Mouse (Mus musculus) heart, embryonic 11.5 days (tissue): ENCODE measurements around the gene Adcy3. TPM values are rescaled to one million over a fixed set of nuclear protein-coding genes. Genes with fewer than 3 reads are reported as not detected.

Source experiments
- ATAC-seq: fragments of 200-750 bp; cut with Nextera tagmentation; replicated peaks from 2 replicates; pipeline ENCODE4 v1.8.0; 2017; ENCODE audit warnings: moderate library complexity; ENCODE audit not compliant: insufficient number of reproducible peaks, low FRiP score, low TSS enrichment
- H3K27ac ChIP-seq: fragments of 300-500 bp; sonication (generic); 2 replicates; pipeline ENCODE4 v1.5.1; 2014; ENCODE audit warnings: mild to moderate bottlenecking, low read depth, low read length
- H3K27me3 ChIP-seq: fragments of 300-500 bp; sonication (generic); 2 replicates; pipeline ENCODE4 v1.6.1; 2014; ENCODE audit warnings: mild to moderate bottlenecking, low read length, mixed read lengths; ENCODE audit not compliant: control insufficient read depth, insufficient read depth
- H3K36me3 ChIP-seq: fragments of 300-500 bp; sonication (generic); 2 replicates; pipeline ENCODE4 v1.6.1; 2014; ENCODE audit warnings: mild to moderate bottlenecking, low read length, moderate library complexity, mixed read lengths; ENCODE audit not compliant: control insufficient read depth, insufficient read depth
- H3K4me1 ChIP-seq: fragments of 300-500 bp; sonication (generic); 2 replicates; pipeline ENCODE4 v1.6.1; 2014; ENCODE audit warnings: low read length; ENCODE audit not compliant: control insufficient read depth, insufficient read depth
- H3K4me2 ChIP-seq: fragments of 300-500 bp; sonication (generic); 2 replicates; pipeline ENCODE4 v1.6.1; 2014; ENCODE audit warnings: mild to moderate bottlenecking, moderate library complexity
- H3K4me3 ChIP-seq: fragments of 300-500 bp; sonication (generic); 2 replicates; pipeline ENCODE4 v1.5.1; 2014; ENCODE audit warnings: low read depth, low read length
- H3K9ac ChIP-seq: fragments of 300-500 bp; sonication (generic); 2 replicates; pipeline ENCODE4 v1.6.1; 2014; ENCODE audit warnings: mild to moderate bottlenecking, low read depth, low read length, moderate library complexity
- H3K9me3 ChIP-seq: fragments of 300-500 bp; sonication (generic); replicated peaks from 2 replicates; pipeline ENCODE4 v1.6.1; 2016; ENCODE audit warnings: low read length; ENCODE audit not compliant: control insufficient read depth
- WGBS: fragments of 180-500 bp; shearing (Covaris S2); extraction: QIAGEN DNeasy Blood & Tissue Kit; methylation state at CpG from one replicate; pipeline ENCODE4 v1.1.7; 2014; ENCODE audit not compliant: insufficient replicate concordance; 5-methylcytosine and 5-hydroxymethylcytosine counted together
- polyA plus RNA-seq: library from polyadenylated mRNA; unstranded; fragments of >200 nt; fragmentation: Nextera tagmentation; extraction: Ambion mirVana; gene quantifications from 2 replicates; pipeline ENCODE4 v1.2.1, GENCODE M21; 2014

The Adcy3 gene
- polyA plus RNA-seq, 1 experiment from 2014 or later: 3.8 TPM

DNA sequence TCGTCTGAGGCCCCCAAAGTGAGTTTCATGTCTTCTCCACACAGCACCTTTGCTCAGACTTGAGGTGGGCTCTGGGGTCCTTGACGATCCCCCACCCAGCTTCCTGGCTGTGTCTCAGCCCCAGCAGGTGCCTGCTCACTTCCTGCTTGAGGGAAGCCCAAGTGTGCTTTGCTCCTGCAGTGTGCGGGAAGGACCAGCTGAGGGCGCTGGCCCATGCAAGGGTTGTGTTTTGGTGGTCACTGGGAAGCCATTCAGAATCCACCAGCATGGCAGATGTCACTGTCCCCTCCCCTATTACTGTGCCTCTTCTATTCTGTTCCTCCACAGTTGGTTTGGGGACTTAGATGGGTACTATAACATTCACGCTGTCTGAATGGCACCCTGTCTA, 56.2 kb downstream of the Adcy3 start:
- Histone ChIP-seq H3K4me1 (peaks cover 19% of the 10 kb centered on the region), H3K36me3 (no peaks in the 10 kb centered on the region), H3K9ac (no peak overlapping the region), H3K9me3 (no peaks in the 10 kb centered on the region), H3K4me3 (no peak overlapping the region), H3K4me2 (no peak overlapping the region), H3K27ac (no peak overlapping the region), H3K27me3 (no peaks in the 10 kb centered on the region)
- 54% methylated on average over 5 of the region's 5 CpGs for WGBS
- ATAC-seq: no peak

GRCm38 (mm10) chr12:4192514-4192913, 59.6 kb downstream of the Adcy3 start:
- H3K9me3 ChIP-seq: no peaks in the 10 kb centered on the region
- WGBS: 68% methylated on average over 6 of the region's 6 CpGs
- ATAC-seq: no peak
- H3K27ac ChIP-seq: no peak overlapping the region
- peaks cover 19% of the 10 kb centered on the region for H3K4me1 ChIP-seq
- no peaks in the 10 kb centered on the region for H3K36me3 ChIP-seq
- H3K4me3 ChIP-seq: no peak overlapping the region
- H3K27me3 ChIP-seq: no peaks in the 10 kb centered on the region
- no peak overlapping the region for H3K4me2 ChIP-seq
- H3K9ac ChIP-seq: 0 out of 2 replicates have a peak overlapping the region, but pooled peaks have one; percentile 5

DNA sequence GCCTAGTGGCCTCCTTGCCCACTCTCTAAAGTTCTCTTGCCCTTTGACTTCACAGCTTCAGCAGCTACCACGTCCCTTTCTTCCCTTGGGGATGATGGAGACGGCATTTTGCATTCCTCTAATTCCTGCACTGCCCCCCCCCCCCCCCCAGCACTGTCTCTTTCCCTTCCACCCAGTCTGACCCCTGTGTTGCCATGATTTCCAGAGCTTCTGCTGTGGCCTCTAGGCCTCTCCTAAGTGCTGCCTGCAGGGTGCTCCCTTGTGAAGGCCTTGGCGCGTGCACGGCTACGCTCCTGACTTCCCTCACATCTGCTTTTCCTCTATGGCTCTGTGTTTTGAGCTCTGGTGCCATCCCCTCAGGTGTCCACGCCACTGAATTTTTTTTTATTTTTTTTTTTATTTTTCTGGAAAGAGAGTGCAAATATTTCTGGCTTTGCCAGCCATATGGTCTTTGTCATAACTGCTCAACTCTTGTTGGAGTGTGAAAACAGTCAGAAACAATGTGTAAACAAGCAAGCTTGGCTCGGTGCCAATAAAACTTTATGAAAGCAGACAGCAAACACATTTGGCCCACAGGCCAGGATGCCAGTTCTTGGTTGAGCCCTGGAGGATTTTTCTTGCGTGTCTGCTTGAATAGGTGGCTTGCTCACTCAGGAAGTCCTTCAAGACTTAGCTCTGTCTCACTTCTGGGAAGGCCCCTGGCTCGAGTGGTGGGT, 60.3 kb downstream of the Adcy3 start:
- WGBS: 57% methylated on average over 10 of the region's 10 CpGs
- H3K4me3 ChIP-seq: no peak overlapping the region
- H3K4me1 ChIP-seq: peaks cover 17% of the 10 kb centered on the region
- H3K4me2 ChIP-seq: no peak overlapping the region
- H3K27me3 ChIP-seq: no peaks in the 10 kb centered on the region
- ATAC-seq: no peak
- H3K9ac ChIP-seq: no peak overlapping the region
- H3K9me3 ChIP-seq: no peaks in the 10 kb centered on the region
- H3K36me3 ChIP-seq: no peaks in the 10 kb centered on the region
- no peak overlapping the region for H3K27ac ChIP-seq

DNA sequence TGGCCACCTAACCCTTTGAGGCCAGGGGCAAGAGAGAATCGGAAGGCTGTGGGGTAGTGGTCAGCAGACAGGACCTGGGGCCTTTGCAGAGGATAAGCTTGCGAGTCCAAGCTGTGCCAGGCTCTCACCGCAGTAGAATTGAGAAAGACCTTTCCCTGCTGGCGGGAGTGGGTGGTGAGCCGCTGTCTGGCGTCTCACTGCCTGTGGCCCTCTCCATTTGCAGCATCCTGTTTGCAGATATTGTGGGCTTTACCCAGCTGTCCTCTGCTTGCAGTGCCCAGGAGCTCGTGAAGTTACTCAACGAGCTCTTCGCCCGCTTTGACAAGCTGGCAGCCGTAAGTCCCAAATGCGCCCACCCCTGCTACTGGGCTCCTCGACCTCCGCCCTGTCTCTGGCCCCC, 61.7 kb downstream of the Adcy3 start:
- H3K9ac ChIP-seq: no peak overlapping the region
- no peak overlapping the region for H3K4me2 ChIP-seq
- no peaks in the 10 kb centered on the region for H3K9me3 ChIP-seq
- no peak overlapping the region for H3K4me3 ChIP-seq
- peaks cover 14% of the 10 kb centered on the region; the same call in 1 of the 2 replicates for H3K4me1 ChIP-seq
- no peaks in the 10 kb centered on the region for H3K27me3 ChIP-seq
- ATAC-seq: no peak
- WGBS: 91% methylated on average over 14 of the region's 14 CpGs
- H3K36me3 ChIP-seq: no peaks in the 10 kb centered on the region
- H3K27ac ChIP-seq: no peak overlapping the region

- no peaks in the 10 kb centered on the region for H3K27me3 ChIP-seq
- H3K4me3 ChIP-seq: no peak overlapping the region
- no peak for ATAC-seq
- WGBS: 85% methylated on average over 4 of the region's 4 CpGs
- H3K9me3 ChIP-seq: no peaks in the 10 kb centered on the region
- no peak overlapping the region for H3K9ac ChIP-seq
- no peak overlapping the region for H3K27ac ChIP-seq
- H3K36me3 ChIP-seq: 0 out of 2 replicates have a peak, but pooled peaks cover 3% of the 10 kb centered on the region
- no peak overlapping the region for H3K4me2 ChIP-seq
- H3K4me1 ChIP-seq: 0 out of 2 replicates have a peak, but pooled peaks cover under 1% of the 10 kb centered on the region
Observed at GRCm38 (mm10) chr12:4198702-4199101, 65.8 kb downstream of the Adcy3 start.

DNA sequence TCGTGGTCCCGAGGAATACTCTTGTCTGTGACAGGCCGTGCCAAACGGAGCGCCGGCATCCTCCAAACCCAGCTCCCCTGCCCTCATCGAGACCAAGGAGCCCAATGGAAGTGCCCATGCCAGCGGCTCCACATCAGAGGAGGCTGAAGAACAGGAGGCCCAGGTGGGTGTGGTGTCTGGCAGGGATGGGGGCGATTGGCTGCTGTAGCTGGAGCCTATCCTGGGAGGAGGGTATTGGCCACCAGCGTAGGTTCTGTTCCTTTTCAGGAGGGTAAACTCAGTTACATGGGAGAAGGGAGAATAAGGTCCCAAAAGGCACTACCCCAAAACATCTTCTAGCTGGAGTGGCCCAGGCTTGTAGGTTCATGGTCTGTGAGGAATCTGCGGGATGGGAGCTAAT, 66.4 kb downstream of the Adcy3 start:
- Histone ChIP-seq H3K9ac (no peak overlapping the region), H3K27me3 (no peaks in the 10 kb centered on the region), H3K4me2 (no peak overlapping the region), H3K4me1 (no peaks in the 10 kb centered on the region), H3K36me3 (0 out of 2 replicates have a peak, but pooled peaks cover 3% of the 10 kb centered on the region), H3K27ac (no peak overlapping the region), H3K4me3 (no peak overlapping the region), H3K9me3 (no peaks in the 10 kb centered on the region)
- WGBS: 92% methylated on average over 11 of the region's 11 CpGs
- no peak for ATAC-seq

DNA sequence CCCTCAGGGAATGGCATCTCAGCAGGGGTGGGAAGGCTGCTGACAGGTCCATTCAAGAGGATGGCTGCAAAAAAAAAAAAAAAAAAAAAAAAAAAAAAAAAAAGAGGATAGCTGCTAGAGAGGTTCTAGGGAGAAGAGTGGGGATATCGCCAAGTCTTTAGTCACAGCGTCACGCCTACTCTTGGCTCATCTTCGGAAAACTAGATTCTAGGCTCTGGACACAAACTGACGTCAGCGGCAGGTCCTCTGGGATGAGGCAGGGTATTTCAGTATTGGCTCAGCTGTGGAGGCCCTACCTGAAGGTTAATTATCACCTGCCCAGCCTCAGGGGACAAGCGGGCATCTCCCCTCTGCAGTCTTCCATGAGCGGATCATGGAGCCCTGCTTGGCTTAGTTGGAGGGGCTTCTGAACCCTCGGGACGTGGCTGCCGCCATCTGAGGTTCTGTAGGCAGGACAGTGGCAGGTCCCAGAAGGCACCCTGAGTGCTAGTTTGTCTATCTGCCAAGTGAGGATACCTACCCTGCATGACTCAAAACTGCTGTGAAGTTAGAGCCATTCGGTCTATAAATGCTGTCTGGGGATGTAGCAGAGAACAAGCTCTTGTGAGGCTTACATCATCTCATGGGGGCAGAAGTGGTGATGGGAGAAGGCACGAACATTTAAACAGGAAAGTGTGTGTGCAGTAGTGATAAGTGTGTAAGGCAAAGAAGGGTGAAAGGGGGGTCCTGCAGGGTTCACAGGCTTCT, 68.7 kb downstream of the Adcy3 start:
- Histone ChIP-seq H3K27ac (no peak overlapping the region), H3K9ac (no peak overlapping the region), H3K4me1 (no peaks in the 10 kb centered on the region), H3K4me2 (no peak overlapping the region), H3K36me3 (0 out of 2 replicates have a peak, but pooled peaks cover 7% of the 10 kb centered on the region), H3K27me3 (no peaks in the 10 kb centered on the region), H3K4me3 (no peak overlapping the region), H3K9me3 (no peaks in the 10 kb centered on the region)
- ATAC-seq: no peak
- 87% methylated on average over 13 of the region's 13 CpGs for WGBS

DNA sequence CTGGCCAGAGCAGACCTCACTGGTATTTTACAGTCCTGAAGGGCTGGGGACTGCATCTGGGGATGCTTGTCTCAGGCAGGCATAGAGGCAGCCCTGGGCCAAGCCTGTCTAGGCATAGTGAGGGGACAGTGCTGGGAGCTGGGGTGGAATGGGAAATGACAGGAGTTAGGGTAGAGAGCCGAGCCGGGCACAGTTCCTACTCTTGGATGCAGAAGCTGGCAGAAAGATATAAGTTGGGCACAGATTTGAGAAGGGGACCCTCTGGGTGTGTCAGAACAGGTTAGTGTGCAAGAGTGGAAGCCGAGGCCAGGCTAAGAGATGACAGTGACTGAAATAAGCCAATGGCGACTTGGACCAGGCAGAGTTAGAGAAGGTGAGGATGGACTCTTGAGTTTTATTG, 69.3 kb downstream of the Adcy3 start:
- Histone ChIP-seq H3K27me3 (no peaks in the 10 kb centered on the region), H3K9ac (no peak overlapping the region), H3K4me2 (no peak overlapping the region), H3K36me3 (0 out of 2 replicates have a peak, but pooled peaks cover 8% of the 10 kb centered on the region), H3K9me3 (no peaks in the 10 kb centered on the region), H3K4me1 (no peaks in the 10 kb centered on the region), H3K4me3 (no peak overlapping the region), H3K27ac (no peak overlapping the region)
- WGBS: 80% methylated on average over 4 of the region's 4 CpGs
- no peak for ATAC-seq
